ENCODE assay signal across 8 mouse cellular contexts in the genomic region with DNA sequence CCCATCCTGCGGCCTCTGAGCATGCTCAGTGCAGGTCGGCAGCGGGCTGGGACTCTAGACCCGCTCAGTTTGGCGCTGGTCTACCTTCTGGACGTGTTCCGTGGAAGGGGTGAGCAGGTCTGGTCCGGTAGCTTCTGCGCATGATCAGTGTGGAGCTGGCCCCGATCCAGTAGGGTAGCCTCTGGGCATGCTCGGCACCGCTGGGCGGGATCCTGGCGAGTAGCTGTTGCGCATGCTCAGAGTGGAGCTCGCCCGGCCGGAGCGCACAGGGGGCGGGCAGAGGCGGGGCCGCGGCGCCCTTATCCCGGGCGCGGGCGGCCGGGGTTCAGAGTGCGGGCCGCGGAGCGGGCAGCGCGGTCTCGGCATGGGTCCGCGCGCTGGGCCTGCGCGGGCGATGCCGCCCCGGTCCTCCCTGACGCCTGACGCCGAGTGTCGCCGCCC. TPM values are rescaled to one million over a fixed set of nuclear protein-coding genes. Genes with fewer than 3 reads are reported as not detected.
DNase-seq lines count a peak whose midpoint lies in the region; ATAC-seq and TF ChIP-seq lines count a peak whose summit lies in the region.

A gene (plus strand): TSS at position 255 of the 441 bp plus-strand sequence.

- no peaks in the 10 kb centered on the region for H3K36me3 ChIP-seq in embryonic facial prominence, embryonic 14.5 days (ENCODE audit: control insufficient read depth, insufficient read depth, low read length)
- H3K36me3 ChIP-seq in limb, embryonic 14.5 days (ENCODE audit: control insufficient read depth, insufficient read depth, low read length): no peaks in the 10 kb centered on the region
- 0 out of 2 replicates have a peak, but pooled peaks cover 2% of the 10 kb centered on the region for H3K36me3 ChIP-seq in midbrain, postnatal 0 days (ENCODE audit: insufficient read depth, low read length)

- peak within 1 kb of the TSS; percentile 81 for H3K4me3 ChIP-seq in embryonic facial prominence, embryonic 14.5 days (ENCODE audit: low read depth, low read length)
- H3K4me3 ChIP-seq in limb, embryonic 14.5 days (replicated peaks; ENCODE audit: low read length): peak within 1 kb of the TSS; percentile 77
- H3K4me3 ChIP-seq in midbrain, postnatal 0 days (ENCODE audit: low read depth, low read length): peak within 1 kb of the TSS; percentile 87

- TF ChIP-seq CTCF in midbrain, postnatal 0 days (IDR thresholded peaks at IDR 0.05): no peak

- peak; percentile 94 for ATAC-seq in embryonic facial prominence, embryonic 14.5 days (ENCODE audit: low read depth)
- peak; percentile 91 for ATAC-seq in limb, embryonic 14.5 days (ENCODE audit: low FRiP score, low read depth)
- peak; percentile 91 for ATAC-seq in midbrain, postnatal 0 days (ENCODE audit: low FRiP score)

- peaks cover 27% of the 10 kb centered on the region for H3K4me1 ChIP-seq in embryonic facial prominence, embryonic 14.5 days (ENCODE audit: control insufficient read depth, insufficient read depth, low read length)
- peaks cover 13% of the 10 kb centered on the region for H3K4me1 ChIP-seq in limb, embryonic 14.5 days (ENCODE audit: control insufficient read depth, insufficient read depth, low read length)
- H3K4me1 ChIP-seq in midbrain, postnatal 0 days (ENCODE audit: insufficient read depth, low read length): peaks cover 15% of the 10 kb centered on the region

- no peaks in the 10 kb centered on the region for H3K27me3 ChIP-seq in embryonic facial prominence, embryonic 14.5 days (replicated peaks; ENCODE audit: control insufficient read depth, insufficient read depth, low read length)
- H3K27me3 ChIP-seq in limb, embryonic 14.5 days (ENCODE audit: control insufficient read depth, insufficient read depth, low read length): no peaks in the 10 kb centered on the region
- H3K27me3 ChIP-seq in midbrain, postnatal 0 days (ENCODE audit: insufficient read depth, low read length): no peaks in the 10 kb centered on the region

- WGBS in embryonic facial prominence, embryonic 14.5 days: 0% methylated on average over 21 of the region's 49 CpGs
- under 1% methylated on average over 18 of the region's 49 CpGs for WGBS in limb, embryonic 14.5 days
- 0% methylated on average over 24 of the region's 49 CpGs for WGBS in midbrain, postnatal 0 days

- H3K9ac ChIP-seq in embryonic facial prominence, embryonic 14.5 days (ENCODE audit: low read depth, low read length): peak within 1 kb of the TSS; percentile 85
- peak within 1 kb of the TSS; percentile 79 for H3K9ac ChIP-seq in limb, embryonic 14.5 days (ENCODE audit: low read depth, low read length, severe bottlenecking)
- peak within 1 kb of the TSS; percentile 86 for H3K9ac ChIP-seq in midbrain, postnatal 0 days (replicated peaks; ENCODE audit: low read length, poor library complexity, severe bottlenecking)

- TF ChIP-seq POLR2A in limb, embryonic 14.5 days (IDR thresholded peaks at IDR 0.05; ENCODE audit: borderline replicate concordance, extremely low read depth, insufficient read depth, insufficient read length): 0 out of 2 replicates have a peak, but pooled peaks have one; percentile 15

- H3K27ac ChIP-seq in embryonic facial prominence, embryonic 14.5 days (replicated peaks; ENCODE audit: low read depth, low read length): peak within 1 kb of the TSS; percentile 75
- peak within 1 kb of the TSS; percentile 61 for H3K27ac ChIP-seq in limb, embryonic 14.5 days (replicated peaks; ENCODE audit: low read depth, low read length)
- H3K27ac ChIP-seq in midbrain, postnatal 0 days (ENCODE audit: low read depth, low read length): peak within 1 kb of the TSS; percentile 81

- peak; percentile 97 for DNase-seq in 3T3-L1 (ENCODE audit: low read depth, low spot score)
- peak; percentile 96 to 100 for DNase-seq in adrenal gland, postnatal 4 days (ENCODE audit: low spot score in 2 of 2)
- peak; percentile 96 for DNase-seq in embryonic facial prominence, embryonic 14.5 days (ENCODE audit: low spot score)
- DNase-seq in heart, adult 8-10 months (ENCODE audit: low spot score): peak; percentile 100
- DNase-seq in kidney, adult 9 months: peak; percentile 100
- peak; percentile 96 for DNase-seq in limb, embryonic 14.5 days (ENCODE audit: low spot score)
- DNase-seq in midbrain, postnatal 0 days (ENCODE audit: low spot score): peak; percentile 97
- DNase-seq in spleen, postnatal 14 days (ENCODE audit: low spot score in 2 of 2): peak; percentile 96 to 98

- no peaks in the 10 kb centered on the region for H3K9me3 ChIP-seq in embryonic facial prominence, embryonic 14.5 days (ENCODE audit: control insufficient read depth, low read length)
- no peaks in the 10 kb centered on the region for H3K9me3 ChIP-seq in limb, embryonic 14.5 days (ENCODE audit: control insufficient read depth, low read length)
- H3K9me3 ChIP-seq in midbrain, postnatal 0 days (ENCODE audit: low read length): no peaks in the 10 kb centered on the region

- H3K4me2 ChIP-seq in embryonic facial prominence, embryonic 14.5 days (ENCODE audit: low read depth, low read length): peak within 1 kb of the TSS; percentile 97
- peak within 1 kb of the TSS; percentile 83 for H3K4me2 ChIP-seq in limb, embryonic 14.5 days (replicated peaks; ENCODE audit: low read depth, low read length, severe bottlenecking)
- peak within 1 kb of the TSS; percentile 88 for H3K4me2 ChIP-seq in midbrain, postnatal 0 days (ENCODE audit: low read depth, low read length, poor library complexity, severe bottlenecking)

RNA-seq across cellular contexts. Expression of the gene that starts here (rescaled TPM):
- total RNA-seq in adrenal gland, postnatal 4 days (2021): 10 to 100 TPM; 19.9 to 21.5 TPM
- polyA plus RNA-seq in embryonic facial prominence, embryonic 14.5 days (2014; fragmentation: Nextera tagmentation; extraction: Ambion mirVana): 11.9 and 12.3 TPM in 2 replicates
- 10 to 100 TPM; 15.1 to 20.6 (median 17.4) TPM for total RNA-seq in heart, adult 8-10 months (2022)
- 8.6 and 8.8 TPM in 2 replicates for polyA plus RNA-seq in limb, embryonic 14.5 days (2012; rRNA removed)
- 11.9 and 13.3 TPM in 2 replicates for polyA plus RNA-seq in limb, embryonic 14.5 days (2014; fragmentation: Nextera tagmentation; extraction: Ambion mirVana)
- 21.7 and 28.0 TPM in 2 replicates for total RNA-seq in midbrain, postnatal 0 days (2014; rRNA removed)
- polyA plus RNA-seq in midbrain, postnatal 0 days (2015; fragmentation: Nextera tagmentation; extraction: Ambion mirVana): 12.8 and 14.6 TPM in 2 replicates

Comparison
In these comparisons a context has a peak if more than half of its experiments do, and no peak if none do; other contexts are left out.
1. Peak in every context shown above with its lines: DNase-seq, ATAC-seq, H3K4me3 ChIP-seq and H3K27ac ChIP-seq.